8 mouse cellular contexts compared by ENCODE assay signal in genomic region chr1:131770656-131771055, GRCm38 (mm10). TPM values are rescaled to one million over a fixed set of nuclear protein-coding genes. Genes with fewer than 3 reads are reported as not detected.
DNase-seq lines count a peak whose midpoint lies in the region; TF ChIP-seq lines count a peak whose summit lies in the region.

No protein-coding gene starts in this region.

- peak overlapping the region; percentile 56 for H3K27ac ChIP-seq in heart, adult 2 months
- H3K27ac ChIP-seq in testis, adult 2 months (ENCODE audit: control insufficient read depth, insufficient read depth, low read depth, low read length): peak overlapping the region; percentile 37

- H3K79me2 ChIP-seq in heart, adult 2 months (replicated peaks; ENCODE audit: control insufficient read depth, insufficient read depth, low read length): no peaks in the 10 kb centered on the region

- no peak for TF ChIP-seq CTCF in heart, adult 2 months (IDR thresholded peaks at IDR 0.05)
- no peak for TF ChIP-seq CTCF in testis, adult 2 months (IDR thresholded peaks at IDR 0.05; ENCODE audit: control insufficient read depth, insufficient read depth, insufficient replicate concordance, low read depth, low read length)

- H3K4me1 ChIP-seq in heart, adult 2 months (ENCODE audit: control insufficient read depth, insufficient read depth, low read length): no peaks in the 10 kb centered on the region; the same call in 1 of the 2 replicates
- H3K4me1 ChIP-seq in testis, adult 2 months (ENCODE audit: control insufficient read depth, insufficient read depth, low read length): peaks cover 2% of the 10 kb centered on the region; the same call in 1 of the 2 replicates

- intact Hi-C loops in heart, adult 2 months (cut with DNase I): no loop called here
- intact Hi-C loops in heart, postnatal 25 days (cut with DNase I): loop anchor here (5.0 kb wide), 1 partner anchor 57 kb away; the partner anchor contains the start of gene Slc41a1

- WGBS in heart, adult 2 months: 44% methylated on average over 4 of the region's 4 CpGs

- H3K36me3 ChIP-seq in heart, adult 2 months (ENCODE audit: control insufficient read depth, insufficient read depth, low read length): no peaks in the 10 kb centered on the region
- H3K36me3 ChIP-seq in testis, adult 2 months (ENCODE audit: control insufficient read depth, insufficient read depth, low read length): no peaks in the 10 kb centered on the region

- no peak overlapping the region for H3K4me3 ChIP-seq in heart, adult 2 months
- H3K4me3 ChIP-seq in testis, adult 2 months (ENCODE audit: control insufficient read depth, low read depth, low read length): no peak overlapping the region

- TF ChIP-seq EP300 in heart, adult 2 months (IDR thresholded peaks at IDR 0.05; ENCODE audit: insufficient read depth, low read depth, low read length): peak; percentile 56; the same call in 1 of the 2 replicates

- peak; percentile 38 to 72 for DNase-seq in heart, adult 2 months
- DNase-seq in heart, postnatal 25 days (ENCODE audit: low spot score): no peak
- DNase-seq in brain, adult 2 months (ENCODE audit: low read depth, low spot score): peak; percentile 92
- DNase-seq in frontal cortex, postnatal 10 days (ENCODE audit: low spot score in 2 of 2): peak; percentile 67 to 73
- DNase-seq in layer of hippocampus, postnatal 25 days (ENCODE audit: extremely low spot score in 1 of 2, low spot score in 1 of 2): peak; percentile 55 to 70
- DNase-seq in c-Kit-positive CD71-positive TER-119-positive erythroid progenitor cells, embryonic 14.5 days (ENCODE audit: low spot score): no peak
- no peak for DNase-seq in urinary bladder, adult 2 months (ENCODE audit: low spot score)

- no peak for TF ChIP-seq POLR2A in heart, adult 2 months (IDR thresholded peaks at IDR 0.05; ENCODE audit: insufficient read depth, low read depth, low read length)
- TF ChIP-seq POLR2A in testis, adult 2 months (IDR thresholded peaks at IDR 0.05; ENCODE audit: control insufficient read depth, low read depth, low read length): no peak

- no peak overlapping the region for H3K9ac ChIP-seq in heart, adult 2 months (ENCODE audit: low read depth, low read length)

- H3K27me3 ChIP-seq in heart, adult 2 months (ENCODE audit: control insufficient read depth, insufficient read depth, low read length): no peaks in the 10 kb centered on the region
- no peaks in the 10 kb centered on the region for H3K27me3 ChIP-seq in testis, adult 2 months (ENCODE audit: control insufficient read depth, insufficient read depth, low read length)

RNA-seq across cellular contexts. Expression of gene Pm20d1, which starts 26.5 kb away (rescaled TPM):
- 1 to 10 TPM; 5.8 to 7.5 TPM for total RNA-seq in heart, adult 2 months (2021)
- 5.9 and 8.3 TPM in 2 replicates for polyA plus RNA-seq in heart, adult 2 months (2012; rRNA removed)
- total RNA-seq in heart, postnatal 25 days (2021): 1 to 10 TPM; 3.1 to 5.1 TPM
- total RNA-seq in layer of hippocampus, postnatal 25 days (2021): 1 to 10 TPM; 2.0 to 3.2 TPM
- polyA plus RNA-seq in testis, adult 2 months (2012; rRNA removed): 0.28 and 0.31 TPM in 2 replicates
- 6.5 TPM in 2 replicates for polyA plus RNA-seq in urinary bladder, adult 2 months (2012; rRNA removed)

RNA-seq across cellular contexts. Expression of gene Slc26a9, which starts 26.8 kb away (rescaled TPM):
- not detected for total RNA-seq in heart, adult 2 months (2021)
- polyA plus RNA-seq in heart, adult 2 months (2012; rRNA removed): 0.03 and 0.08 TPM in 2 replicates
- total RNA-seq in heart, postnatal 25 days (2021): not detected
- under 1 TPM; 0.12 to 0.15 TPM for total RNA-seq in layer of hippocampus, postnatal 25 days (2021)
- polyA plus RNA-seq in testis, adult 2 months (2012; rRNA removed): 0.17 and 0.32 TPM in 2 replicates
- 0.01 TPM in 1 of 2 replicates, not detected in the other for polyA plus RNA-seq in urinary bladder, adult 2 months (2012; rRNA removed)

RNA-seq across cellular contexts. Expression of gene Slc41a1, which starts 56.6 kb away (rescaled TPM):
- 10 to 100 TPM; 43.4 to 65.9 TPM for total RNA-seq in heart, adult 2 months (2021)
- polyA plus RNA-seq in heart, adult 2 months (2012; rRNA removed): 69.5 and 84.1 TPM in 2 replicates
- 10 to 100 TPM; 52.4 to 61.4 TPM for total RNA-seq in heart, postnatal 25 days (2021)
- 10 to 100 TPM; 61.5 to 66.5 TPM for total RNA-seq in layer of hippocampus, postnatal 25 days (2021)
- polyA plus RNA-seq in testis, adult 2 months (2012; rRNA removed): 17.3 and 18.8 TPM in 2 replicates
- 20.7 and 28.1 TPM in 2 replicates for polyA plus RNA-seq in urinary bladder, adult 2 months (2012; rRNA removed)

Comparison
In these comparisons a context has a peak if more than half of its experiments do, and no peak if none do; other contexts are left out.
1. DNase-seq: peak in heart, adult 2 months (2 of 2), brain, adult 2 months (single experiment), frontal cortex, postnatal 10 days (2 of 2) and layer of hippocampus, postnatal 25 days (2 of 2); none in heart, postnatal 25 days (single experiment), c-Kit-positive CD71-positive TER-119-positive erythroid progenitor cells, embryonic 14.5 days (single experiment) and urinary bladder, adult 2 months (single experiment).